Mouse (Mus musculus) lung, postnatal 36 days (tissue): Measurements from ENCODE around the gene Olfr1469.
"Not testable (repeated sequence)": the region's sequence is repeated elsewhere in the genome, so short reads cannot be mapped to it uniquely, and the experiment has no call there.

Source experiments
- DNase-seq: peaks from one replicate; pipeline ENCODE4 v3.0.0; 2022; ENCODE audit warnings: mixed read lengths

The Olfr1469 gene

GRCm38 (mm10) chr19:13407549-13407948 is at the start of gene Olfr1469:
TSS of gene Olfr1469 (plus strand) at chr19:13407849.
- DNase-seq: no peak

DNA sequence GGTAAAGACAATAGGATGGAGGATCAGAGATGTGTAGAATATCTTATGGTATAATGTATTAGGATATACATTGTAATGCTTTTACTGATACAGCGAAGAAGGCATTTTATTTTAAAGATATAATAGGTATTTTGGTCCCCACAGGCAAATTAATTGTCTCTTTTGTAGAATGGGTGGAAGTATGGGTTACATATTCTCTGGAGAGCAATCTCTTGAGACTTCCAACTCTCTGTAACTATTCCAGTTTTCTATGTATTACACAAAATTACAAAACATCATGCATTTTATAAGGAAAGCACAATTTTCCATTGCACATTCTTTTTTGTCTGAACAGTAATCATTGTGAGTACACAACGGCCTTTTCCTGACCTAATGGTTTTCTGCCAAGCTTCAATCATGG is 45.7 kb upstream of the Olfr1469 start, which contains the start of gene Olfr1467:
Gene Olfr1467 (plus strand): TSS at position 301 of the 400 bp plus-strand sequence.
- no peak for DNase-seq

DNA sequence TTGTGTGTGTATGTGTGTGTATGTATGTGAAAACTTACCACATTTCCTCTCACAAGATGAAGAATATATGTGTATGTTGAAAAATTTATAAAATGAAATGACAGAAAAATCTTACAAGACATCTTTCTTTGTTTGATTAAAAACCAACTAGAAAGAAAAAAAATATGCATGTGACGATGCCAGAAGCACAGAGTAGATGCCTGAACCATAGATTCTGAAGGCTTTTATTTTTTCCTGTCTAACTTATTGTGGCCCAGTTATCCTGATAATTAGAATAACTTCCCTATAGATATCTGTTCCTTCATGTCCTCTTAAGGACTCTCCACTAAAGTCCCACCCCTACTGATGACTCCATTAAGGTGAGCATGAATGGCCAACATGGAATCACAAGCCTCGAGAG is 35.5 kb downstream of the Olfr1469 start, which contains the start of gene Olfr1471:
Gene Olfr1471 (plus strand): TSS at position 301 of the 400 bp plus-strand sequence.
- not testable (repeated sequence) for DNase-seq

GRCm38 (mm10) chr19:13455986-13456385 is 48.3 kb downstream of the Olfr1469 start, which contains the start of gene Olfr1472:
TSS of gene Olfr1472 (minus strand) at chr19:13456086.
- DNase-seq: no peak
